Mouse (Mus musculus) spleen, adult 2 months (tissue): Measurements from ENCODE around the gene Gm29776. TPM values are rescaled to one million over a fixed set of nuclear protein-coding genes. Genes with fewer than 3 reads are reported as not detected.

Source experiments
- DNase-seq, 2 experiments: peaks; one replicate each; pipeline versions ENCODE4 v3.0.0 to v3.0.0-alpha.2; 2012 to 2021; ENCODE audit warnings: low spot score in 2 of 2, low read depth in 1 of 2
- H3K27ac ChIP-seq: fragments of 200-500 bp; 2 replicates; pipeline ENCODE4 v1.5.1; 2012; ENCODE audit warnings: low read length, inconsistent platforms; ENCODE audit not compliant: insufficient read depth
- H3K27me3 ChIP-seq: fragments of 200-500 bp; 2 replicates; pipeline ENCODE4 v1.6.1; 2012; ENCODE audit warnings: mild to moderate bottlenecking, moderate library complexity, low read length, inconsistent platforms; ENCODE audit not compliant: control insufficient read depth, insufficient read depth
- H3K36me3 ChIP-seq: fragments of 200-500 bp; 2 replicates; pipeline ENCODE4 v1.6.1; 2012; ENCODE audit warnings: mild to moderate bottlenecking, low read length, inconsistent platforms; ENCODE audit not compliant: control insufficient read depth, insufficient read depth
- H3K4me1 ChIP-seq: fragments of 200-500 bp; 2 replicates; pipeline ENCODE4 v1.6.1; 2011; ENCODE audit warnings: inconsistent platforms; ENCODE audit not compliant: control insufficient read depth, insufficient read depth, insufficient read length
- H3K4me3 ChIP-seq: fragments of 200-500 bp; 2 replicates; pipeline ENCODE4 v1.5.1; 2011; ENCODE audit warnings: mild to moderate bottlenecking, inconsistent platforms; ENCODE audit not compliant: insufficient read depth, insufficient read length; ENCODE audit errors: extremely low read depth
- CTCF ChIP-seq: fragments of 200-500 bp; IDR thresholded peaks from 2 replicates; pipeline ENCODE4 v1.5.1; 2011; ENCODE audit warnings: mild to moderate bottlenecking, inconsistent platforms; ENCODE audit not compliant: insufficient read depth, insufficient read length, insufficient replicate concordance; ENCODE audit errors: extremely low read depth
- POLR2A ChIP-seq: fragments of 200-500 bp; IDR thresholded peaks from 2 replicates; pipeline ENCODE4 v1.6.1; 2011; ENCODE audit warnings: low read depth, low read length, inconsistent platforms
- WGBS: fragments of 180-500 bp; shearing (Covaris S2); methylation state at CpG from one replicate; pipeline ENCODE4 v1.1.7; 2018; 5-methylcytosine and 5-hydroxymethylcytosine counted together
- polyA plus RNA-seq: library from polyadenylated mRNA; depleted of rRNA; stranded (reverse); fragments of >200 nt; gene quantifications from 2 replicates; pipeline ENCODE4 v1.2.3, GENCODE M21; 2012

Gm29776 gene
- polyA plus RNA-seq, 1 experiment = 0.04 TPM

DNA sequence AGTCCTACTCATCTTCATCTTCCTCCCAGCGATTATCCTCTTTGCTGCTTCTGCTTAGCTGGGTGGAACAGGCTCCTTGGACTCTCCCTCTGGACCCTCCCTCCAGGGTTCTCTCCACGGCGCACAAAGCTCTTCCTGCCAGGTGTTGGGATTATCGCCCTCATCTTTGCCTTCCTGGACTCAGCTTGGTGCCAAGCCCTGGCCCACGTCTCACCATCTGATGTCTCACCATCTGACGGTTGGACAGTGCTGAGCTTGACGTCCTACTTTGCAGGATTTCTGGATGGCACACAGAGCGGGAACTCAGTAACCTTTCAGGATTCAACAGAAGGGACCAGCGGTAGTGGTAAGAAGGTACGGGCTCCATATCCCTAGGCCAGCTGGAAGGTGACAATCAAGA lies 23.1 kb upstream of the Gm29776 start:
- Histone ChIP-seq H3K4me1 (no peaks in the 10 kb centered on the region), H3K36me3 (no peaks in the 10 kb centered on the region), H3K27ac (no peak overlapping the region), H3K27me3 (no peaks in the 10 kb centered on the region), H3K4me3 (no peak overlapping the region)
- 88% methylated on average over 10 of the region's 10 CpGs for WGBS
- DNase-seq = no peak
- TF ChIP-seq CTCF (no peak), POLR2A (no peak)

DNA sequence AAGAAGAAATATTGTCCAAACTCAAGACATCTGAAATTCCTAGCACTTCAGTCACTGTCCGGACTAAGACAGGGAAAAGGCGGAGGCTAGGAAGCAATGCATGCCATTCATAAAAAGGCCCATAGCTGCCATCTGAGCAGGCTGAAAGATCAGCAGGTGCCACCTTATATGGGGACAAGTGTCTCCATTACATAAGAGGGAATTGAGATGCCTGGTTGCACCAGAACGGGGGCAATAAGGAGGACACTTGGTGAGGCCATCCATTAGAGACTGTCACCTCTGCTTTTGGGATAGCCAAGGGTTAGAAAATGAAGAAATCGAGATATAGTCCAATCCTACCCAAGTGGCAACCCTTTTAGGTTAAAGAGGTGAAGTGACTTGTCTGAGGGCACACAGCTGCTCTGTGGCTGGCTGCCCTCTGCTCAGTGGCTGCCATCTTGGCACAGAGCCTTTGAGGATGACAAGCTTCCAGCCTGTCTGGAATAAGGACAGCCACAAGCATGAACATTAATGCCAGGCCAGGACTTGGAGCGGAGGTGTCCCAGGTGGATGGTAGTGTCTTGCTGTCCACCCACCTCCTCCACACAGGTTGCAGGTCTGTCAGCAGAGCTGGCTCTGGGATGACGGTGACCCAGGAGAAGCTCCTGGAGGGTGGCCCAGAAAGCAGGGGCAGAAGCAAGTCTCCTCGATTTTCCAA lies 22.2 kb upstream of the Gm29776 start:
- WGBS = 83% methylated on average over 7 of the region's 7 CpGs
- H3K4me3 ChIP-seq = no peak overlapping the region
- no peaks in the 10 kb centered on the region for H3K36me3 ChIP-seq
- no peak overlapping the region for H3K27ac ChIP-seq
- no peak for DNase-seq
- H3K4me1 ChIP-seq = no peaks in the 10 kb centered on the region
- no peak for TF ChIP-seq POLR2A
- TF ChIP-seq CTCF = no peak
- H3K27me3 ChIP-seq = no peaks in the 10 kb centered on the region

DNA sequence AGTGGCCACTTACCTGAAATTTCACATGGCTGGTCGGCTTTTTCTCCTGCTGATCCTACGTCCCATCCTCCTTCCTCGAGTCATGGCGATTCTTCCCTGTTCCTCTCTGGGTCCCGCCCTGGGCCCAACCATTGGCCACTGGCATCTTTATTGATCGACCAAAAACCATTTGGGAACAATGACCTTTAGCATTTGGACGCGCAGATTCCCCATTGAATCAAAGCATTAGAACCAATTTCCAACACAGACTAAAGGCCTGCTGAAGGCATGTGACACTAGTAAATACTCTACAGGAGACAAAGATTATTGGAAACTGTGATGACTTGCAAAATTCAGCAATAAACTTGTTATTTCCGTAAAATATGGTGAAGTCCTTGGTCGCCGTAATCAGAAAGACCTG lies 21.4 kb upstream of the Gm29776 start:
- TF ChIP-seq POLR2A (no peak), CTCF (no peak)
- H3K27ac ChIP-seq = no peak overlapping the region

DNA sequence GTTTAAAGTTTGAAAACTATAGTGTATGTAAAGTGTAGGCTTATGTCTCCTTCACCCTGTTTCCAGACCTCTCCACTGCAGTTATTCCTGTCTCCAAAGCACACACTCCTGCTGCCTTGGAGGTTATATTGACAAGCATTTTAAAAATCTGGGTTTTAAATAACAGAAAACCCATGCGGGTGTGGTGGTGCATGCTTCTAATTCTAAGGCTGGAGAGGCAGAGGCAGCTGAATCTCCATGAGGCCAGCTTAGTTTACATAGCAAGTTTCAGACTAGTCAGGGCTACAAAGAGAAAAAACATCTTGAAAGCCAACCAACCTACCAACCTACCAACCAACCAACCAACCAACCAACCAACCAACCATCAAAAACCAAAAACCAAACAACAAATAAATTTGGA lies 16.8 kb upstream of the Gm29776 start:
- Histone ChIP-seq H3K27ac (no peak overlapping the region), H3K27me3 (no peaks in the 10 kb centered on the region), H3K4me1 (peaks cover 10% of the 10 kb centered on the region; the same call in 1 of the 2 replicates), H3K4me3 (no peak overlapping the region), H3K36me3 (no peaks in the 10 kb centered on the region)
- DNase-seq = no peak
- TF ChIP-seq CTCF (no peak), POLR2A (no peak)
- WGBS = 83% methylated on average over 1 of the region's 1 CpGs

More for the DNA sequence above, 21.4 kb upstream of the Gm29776 start:
- DNase-seq = no peak
- 93% methylated on average over 11 of the region's 11 CpGs for WGBS
- no peaks in the 10 kb centered on the region for H3K4me1 ChIP-seq
- H3K36me3 ChIP-seq = no peaks in the 10 kb centered on the region
- no peak overlapping the region for H3K4me3 ChIP-seq
- H3K27me3 ChIP-seq = no peaks in the 10 kb centered on the region

DNA sequence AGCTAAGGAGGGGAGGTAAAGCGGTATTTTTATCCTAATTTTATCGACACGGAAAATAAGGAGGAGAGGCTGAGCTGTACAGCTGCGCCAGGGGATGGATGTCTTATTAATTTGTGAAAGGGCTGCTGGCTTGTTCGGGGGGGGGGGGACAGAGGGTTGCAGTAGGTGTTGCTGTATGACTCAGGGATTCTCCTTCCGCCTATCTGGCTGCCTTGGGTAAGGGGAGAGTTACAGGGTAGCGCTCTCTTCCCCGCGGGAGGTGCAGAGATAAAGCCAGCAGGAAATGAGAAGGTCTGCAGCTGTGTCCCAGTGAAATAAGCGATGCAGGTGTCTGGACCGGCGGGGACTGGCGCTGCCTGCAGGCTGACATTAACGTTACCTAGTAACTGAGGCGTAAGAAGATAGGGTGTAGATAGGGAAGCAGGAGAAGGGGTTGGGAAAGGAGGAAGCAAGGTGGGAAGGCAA lies 16.0 kb upstream of the Gm29776 start:
- DNase-seq = no peak
- 3% methylated on average over 15 of the region's 15 CpGs for WGBS

DNA sequence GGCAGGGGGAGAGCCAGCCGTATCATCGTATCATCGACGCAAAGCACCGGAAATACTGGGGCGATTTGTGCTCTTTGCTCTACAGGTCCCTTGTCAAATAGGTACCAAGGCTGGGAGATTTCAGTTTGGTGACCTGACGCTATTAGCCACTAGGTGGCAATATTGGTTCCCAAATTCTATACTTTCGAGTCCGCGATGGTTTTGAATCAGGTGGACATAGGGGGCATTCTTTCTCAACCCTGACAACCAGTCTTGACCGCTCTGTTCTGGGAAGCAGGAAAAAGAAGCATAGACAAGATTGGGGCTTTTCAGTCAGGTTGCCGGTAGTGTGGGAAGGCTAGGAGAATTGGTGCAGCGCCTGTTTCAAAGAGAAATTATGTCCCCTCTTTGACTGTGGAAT lies 15.5 kb upstream of the Gm29776 start:
- H3K27ac ChIP-seq = no peak overlapping the region
- DNase-seq = peak; percentile 37 to 54
- H3K4me1 ChIP-seq = peaks cover 10% of the 10 kb centered on the region; the same call in 1 of the 2 replicates
- WGBS = under 1% methylated on average over 13 of the region's 13 CpGs
- peak overlapping the region; percentile 60 for H3K4me3 ChIP-seq
- no peaks in the 10 kb centered on the region for H3K27me3 ChIP-seq
- TF ChIP-seq POLR2A (no peak), CTCF (peak; percentile 6; the same call in 1 of the 2 replicates)
- H3K36me3 ChIP-seq = no peaks in the 10 kb centered on the region

More for the DNA sequence above, 16.0 kb upstream of the Gm29776 start:
- Histone ChIP-seq H3K27ac (no peak overlapping the region), H3K4me3 (peak overlapping the region; percentile 60), H3K4me1 (peaks cover 10% of the 10 kb centered on the region; the same call in 1 of the 2 replicates), H3K36me3 (no peaks in the 10 kb centered on the region), H3K27me3 (no peaks in the 10 kb centered on the region)
- no peak for TF ChIP-seq POLR2A
- TF ChIP-seq CTCF = no peak

DNA sequence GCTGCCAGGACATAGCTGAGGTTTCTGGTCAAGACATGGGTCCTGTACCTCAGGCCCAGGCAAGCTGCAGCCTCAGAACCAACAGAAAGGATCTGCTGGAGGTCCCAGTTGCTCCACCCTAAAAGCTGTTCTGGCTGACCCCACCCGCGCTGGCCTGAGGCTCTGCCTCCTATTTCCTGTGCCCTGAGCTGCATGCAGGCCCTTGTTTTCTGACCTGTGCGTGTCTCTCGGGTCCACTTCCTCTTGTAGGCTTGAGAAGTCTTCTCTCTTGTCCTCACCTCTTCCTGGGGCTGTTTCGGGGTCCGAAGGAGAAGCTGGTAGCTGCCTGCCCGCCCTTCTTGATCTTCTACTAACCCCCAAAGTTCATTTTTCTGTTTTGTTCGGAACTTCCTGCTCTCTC lies 14.2 kb upstream of the Gm29776 start:
- Histone ChIP-seq H3K4me3 (no peak overlapping the region), H3K4me1 (peaks cover 10% of the 10 kb centered on the region; the same call in 1 of the 2 replicates), H3K36me3 (no peaks in the 10 kb centered on the region), H3K27ac (peak overlapping the region; percentile 40; the same call in 1 of the 2 replicates), H3K27me3 (no peaks in the 10 kb centered on the region)
- 35% methylated on average over 8 of the region's 8 CpGs for WGBS
- no peak for DNase-seq
- TF ChIP-seq CTCF (no peak), POLR2A (no peak)
